Mouse (Mus musculus) skeletal muscle tissue, adult 2 months (tissue): ENCODE data around the gene Ube4a.
A peak's percentile ranks its signal among the peaks of the same experiment; 100 is the strongest.
"Not testable (repeated sequence)": the region's sequence is repeated elsewhere in the genome, so short reads cannot be mapped to it uniquely, and the experiment has no call there.

Experiments used
- DNase-seq: peaks from one replicate; pipeline ENCODE4 v3.0.0-alpha.2; 2012; ENCODE audit warnings: low read depth, low spot score

Gene Ube4a

DNA sequence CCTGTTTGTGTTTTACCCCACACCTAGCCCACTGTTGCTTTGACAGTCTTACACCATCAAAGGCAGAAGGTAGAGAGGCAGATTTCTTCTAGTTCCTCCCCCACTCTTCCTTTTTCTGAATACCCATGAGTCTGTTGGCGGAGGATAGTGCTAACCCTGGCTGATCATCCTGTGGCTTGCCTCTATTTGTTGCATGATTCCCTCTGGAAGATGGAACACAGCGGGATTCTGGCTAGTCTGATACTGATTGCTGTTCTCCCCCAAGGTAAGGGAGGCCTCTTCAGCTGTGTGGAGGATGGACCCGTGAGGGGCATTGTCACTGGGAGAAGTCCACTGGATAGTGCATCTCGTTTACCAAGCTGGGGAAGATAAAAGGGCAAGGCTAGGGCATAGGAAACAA, 16.3 kb upstream of the Ube4a start, which contains the start of gene Cd3d:
Gene Cd3d, plus strand, starts transcription at position 111 of the 400 bp plus-strand sequence.
- no peak for DNase-seq

DNA sequence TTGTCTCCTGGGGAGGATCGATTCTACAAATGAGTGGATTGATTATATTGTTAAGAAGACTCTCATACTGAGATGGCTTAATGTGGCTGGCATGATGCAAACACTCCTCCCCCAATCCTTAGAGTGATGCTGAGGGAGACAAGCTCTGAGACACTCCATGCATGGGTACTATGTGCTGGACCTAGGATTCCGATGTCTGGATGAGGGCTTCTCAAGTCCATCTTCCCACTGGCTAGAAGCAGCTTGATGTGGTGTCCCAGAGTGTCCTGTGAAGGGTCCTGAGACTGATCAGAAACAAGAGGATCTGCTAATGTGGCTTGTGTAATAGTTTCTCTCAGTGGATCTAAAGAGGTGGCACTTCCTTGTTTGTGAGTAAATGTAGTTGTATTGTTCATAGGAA, 15.7 kb upstream of the Ube4a start:
- DNase-seq, result no peak

DNA sequence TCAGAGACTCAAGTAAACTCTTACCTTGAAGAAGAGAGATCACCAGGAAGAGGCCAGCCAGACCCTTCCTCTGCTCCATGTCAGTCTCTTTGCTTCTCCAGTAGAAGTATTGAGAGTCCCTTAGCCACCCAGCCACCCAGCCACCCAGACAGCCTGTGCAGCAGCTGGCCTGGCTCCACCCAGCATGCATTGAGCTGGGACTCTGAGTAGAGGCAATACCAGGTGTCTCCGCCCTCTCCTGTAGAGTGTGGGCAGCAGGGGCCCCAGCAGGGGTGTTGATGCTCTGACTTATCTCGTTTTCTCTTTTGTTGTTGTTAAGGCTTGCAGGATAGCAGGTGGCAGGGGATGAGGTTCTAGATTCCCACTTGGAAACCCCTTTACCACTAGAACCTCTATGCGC, 14.8 kb upstream of the Ube4a start, which contains the start of gene Cd3g:
Gene Cd3g, minus strand, starts transcription at position 190 of the 400 bp plus-strand sequence.
- no peak for DNase-seq

DNA sequence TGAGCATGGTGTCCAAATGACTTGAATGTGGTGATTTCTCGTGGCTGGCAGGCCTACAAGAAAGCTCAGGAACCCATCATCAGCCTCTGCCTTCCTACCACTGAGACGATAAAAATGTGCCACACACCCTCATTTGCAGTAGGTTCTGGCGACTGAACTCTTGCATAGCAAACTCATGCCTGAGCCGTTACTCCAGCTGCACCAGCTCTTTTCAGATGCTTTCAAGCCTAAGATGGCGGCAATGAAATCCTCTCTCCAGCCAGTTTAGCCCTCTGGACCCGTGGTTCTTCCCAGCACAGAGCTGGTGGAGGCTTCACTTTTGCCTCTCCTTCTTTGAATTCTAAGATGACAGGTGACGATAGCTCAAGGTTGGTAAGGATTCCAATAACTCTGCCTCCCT, 14.4 kb upstream of the Ube4a start:
- no peak for DNase-seq

DNA sequence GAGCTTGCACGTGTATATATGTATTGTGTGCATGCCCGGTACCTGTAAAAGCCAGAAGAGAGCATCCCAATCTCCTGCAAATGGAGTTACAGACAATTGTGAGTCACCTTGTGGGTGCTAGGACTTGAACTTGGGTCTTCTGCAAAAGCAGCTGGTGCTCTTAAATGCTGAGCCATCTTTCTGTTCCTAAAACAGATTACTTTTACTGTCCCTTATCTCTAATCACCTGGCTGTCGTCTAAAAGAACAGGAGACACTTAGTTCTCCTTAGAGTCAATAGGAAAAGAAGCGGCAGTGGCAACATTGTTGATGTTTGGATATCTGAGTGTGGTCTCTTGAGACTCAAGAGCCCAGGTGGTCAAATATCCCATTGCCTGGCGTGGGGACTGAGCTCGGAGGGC, 12.4 kb upstream of the Ube4a start:
- DNase-seq, result no peak

DNA sequence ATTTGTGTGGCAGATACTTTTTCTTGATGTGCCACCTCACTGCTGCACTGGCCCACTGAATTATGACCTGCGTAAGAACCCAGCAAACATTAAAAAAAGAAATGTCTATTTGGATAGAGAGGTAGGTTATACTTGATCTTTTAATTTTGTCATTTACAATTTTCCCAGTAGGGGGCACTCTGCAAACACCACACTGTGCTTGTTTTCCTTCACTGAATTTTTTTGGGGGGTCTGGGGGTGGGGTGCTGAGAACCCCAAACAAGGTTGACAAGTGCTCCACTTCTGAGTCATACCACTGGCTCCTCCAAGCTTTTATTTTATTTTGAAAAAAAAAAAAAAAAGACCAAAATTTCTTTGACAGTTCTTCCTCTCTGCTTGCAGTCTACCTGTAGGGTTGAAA, 4.0 kb upstream of the Ube4a start:
- no peak for DNase-seq

DNA sequence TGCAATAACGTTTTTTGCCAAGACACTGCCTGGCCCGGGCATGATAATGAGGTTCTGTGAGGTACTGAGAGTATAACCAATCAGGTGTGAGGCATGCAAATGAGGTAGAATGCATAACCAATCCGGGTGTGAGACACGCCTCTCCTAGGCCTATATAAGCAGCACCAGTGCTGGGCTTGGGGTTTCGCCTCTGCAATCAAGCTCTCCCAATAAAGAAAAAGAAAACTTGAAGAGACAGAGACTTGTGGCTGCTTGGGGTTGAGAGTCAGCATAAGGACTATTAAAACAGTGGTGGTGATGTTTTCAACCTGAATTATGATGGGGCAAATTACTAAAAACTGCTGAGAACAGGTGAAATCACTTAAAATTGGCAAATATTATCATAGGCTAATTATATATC, 2.4 kb upstream of the Ube4a start:
- not testable (repeated sequence) for DNase-seq

DNA sequence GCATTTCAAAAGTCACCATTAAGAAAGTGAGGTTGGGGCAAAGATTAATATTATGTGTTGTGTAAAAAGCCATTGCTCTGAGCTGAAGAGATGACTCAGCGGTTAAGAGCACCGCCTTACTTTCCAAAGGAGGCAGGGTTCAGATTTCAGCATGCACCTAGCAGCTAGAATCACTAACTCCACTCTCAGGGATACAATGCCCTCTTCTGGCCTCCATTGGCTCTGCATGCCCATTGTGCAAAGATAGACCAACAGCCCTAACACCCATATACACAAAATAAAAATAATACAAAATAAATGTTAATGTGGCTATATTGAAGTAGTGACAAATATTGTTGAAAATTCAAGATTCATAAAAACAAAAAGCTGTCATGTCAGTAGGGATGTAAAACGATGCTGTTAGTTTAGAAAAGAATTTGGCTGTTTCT, 1.4 kb upstream of the Ube4a start:
- DNase-seq, result peak; percentile 87

DNA sequence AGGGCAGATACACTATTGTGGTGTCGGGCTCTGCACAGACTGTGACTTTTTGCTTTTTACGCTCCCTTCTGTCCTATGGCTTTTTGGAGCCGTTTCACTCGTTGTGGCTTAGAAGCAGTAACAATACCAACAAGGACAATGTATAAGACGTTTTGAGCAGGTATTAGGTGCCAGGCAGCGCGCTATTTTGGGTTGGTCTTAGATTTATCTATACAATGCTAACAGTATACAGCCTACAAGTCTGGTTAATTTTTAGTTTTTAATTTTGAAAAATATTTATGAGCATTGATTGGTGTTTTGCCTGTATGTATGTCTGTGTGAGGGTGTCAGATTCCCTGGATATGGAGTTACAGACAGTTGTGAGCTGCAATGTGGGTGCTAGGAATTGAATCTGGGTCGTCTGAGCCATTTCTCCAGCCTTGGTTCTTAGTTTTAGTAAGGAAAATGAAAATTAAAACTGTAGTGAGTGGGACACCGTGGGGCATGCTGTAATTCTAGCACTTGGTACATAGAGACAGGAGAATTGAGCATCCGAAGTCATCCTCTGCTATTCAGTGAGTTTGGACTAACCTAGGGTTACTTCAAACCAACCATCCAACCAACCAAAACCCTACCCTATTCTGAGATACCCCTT, 550 bp upstream of the Ube4a start:
- no peak for DNase-seq

DNA sequence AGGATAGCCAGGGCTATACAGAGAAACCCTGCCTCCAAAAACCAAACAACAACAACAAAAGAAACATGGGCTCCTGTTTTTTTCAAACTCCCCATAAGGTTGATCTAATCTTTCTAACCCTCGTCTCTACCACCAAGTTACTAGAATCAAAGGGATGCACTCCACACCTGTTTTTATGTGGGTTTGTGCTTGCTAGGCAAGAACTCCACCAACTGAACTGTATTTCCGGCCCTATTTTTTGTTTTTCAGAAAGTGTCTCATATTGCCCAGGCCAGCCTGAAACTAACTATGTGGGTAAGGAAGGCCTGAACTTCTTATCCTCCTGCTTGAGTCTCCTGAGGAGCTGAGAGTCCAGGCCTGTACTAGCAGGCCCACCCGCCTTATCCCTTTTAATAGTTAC, 11.0 kb downstream of the Ube4a start:
- DNase-seq, result no peak

DNA sequence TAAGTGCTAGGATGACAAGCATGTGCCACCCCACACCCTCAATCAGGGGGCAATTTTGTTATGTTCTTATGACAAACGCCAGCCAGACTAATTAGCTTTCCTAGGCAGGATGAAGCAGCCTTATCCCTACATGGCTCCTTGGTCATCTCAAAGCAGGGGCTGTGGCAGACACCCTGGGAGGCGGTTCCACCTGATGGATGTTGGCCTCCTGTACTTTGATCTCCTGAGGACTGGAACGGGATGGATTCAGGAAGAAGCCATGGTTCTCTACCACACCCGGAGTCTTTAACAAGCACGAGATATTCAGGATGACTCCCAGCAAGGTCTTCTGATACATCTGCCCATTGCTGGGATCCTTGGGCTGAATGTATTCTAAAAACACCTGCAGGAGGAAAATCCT, 17.6 kb downstream of the Ube4a start:
- DNase-seq, result no peak

DNA sequence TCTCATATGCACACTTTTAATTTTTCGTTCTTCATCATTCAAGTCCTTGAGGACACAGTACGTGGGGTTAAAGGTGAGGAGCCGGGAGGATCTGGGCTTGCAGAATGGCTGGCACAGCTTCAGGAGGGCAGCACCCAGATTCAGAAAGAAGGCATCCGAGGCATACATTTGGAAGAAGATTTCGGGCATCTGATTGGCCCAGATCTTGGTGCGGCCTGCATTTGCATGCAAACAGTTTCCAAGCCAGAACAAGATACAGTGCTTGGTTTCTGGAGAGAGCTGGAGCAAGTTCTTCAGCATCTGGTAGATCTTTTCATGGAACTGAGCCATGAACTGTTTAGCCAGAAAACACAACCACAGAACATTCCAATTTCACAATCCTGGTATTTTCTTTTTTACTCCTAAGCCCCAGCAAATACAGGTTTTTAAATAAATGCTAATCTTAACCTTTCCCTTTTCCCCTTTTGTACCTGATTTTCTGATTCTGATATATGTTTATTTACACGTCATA, 19.2 kb downstream of the Ube4a start:
- DNase-seq, result no peak

DNA sequence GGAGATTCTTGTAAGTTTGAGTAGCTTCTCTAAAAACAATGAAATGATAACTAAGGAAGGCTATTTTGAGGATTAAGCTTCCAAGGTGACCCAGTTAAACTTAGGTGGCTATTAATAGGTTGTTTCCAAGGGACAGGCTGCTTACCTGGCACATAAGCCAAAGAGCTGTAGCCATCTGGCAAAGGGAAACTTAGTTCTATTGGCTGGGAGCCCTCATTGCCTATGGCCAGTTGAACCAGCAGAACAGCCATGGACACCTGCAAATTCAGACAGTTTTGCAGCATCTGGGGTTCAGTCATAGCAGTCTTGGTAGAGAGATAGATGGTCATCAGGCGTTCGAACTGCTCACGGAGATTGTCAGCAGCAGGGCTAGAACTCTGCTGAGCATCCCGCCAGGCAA, 23.0 kb downstream of the Ube4a start:
- peak; percentile 83 for DNase-seq

DNA sequence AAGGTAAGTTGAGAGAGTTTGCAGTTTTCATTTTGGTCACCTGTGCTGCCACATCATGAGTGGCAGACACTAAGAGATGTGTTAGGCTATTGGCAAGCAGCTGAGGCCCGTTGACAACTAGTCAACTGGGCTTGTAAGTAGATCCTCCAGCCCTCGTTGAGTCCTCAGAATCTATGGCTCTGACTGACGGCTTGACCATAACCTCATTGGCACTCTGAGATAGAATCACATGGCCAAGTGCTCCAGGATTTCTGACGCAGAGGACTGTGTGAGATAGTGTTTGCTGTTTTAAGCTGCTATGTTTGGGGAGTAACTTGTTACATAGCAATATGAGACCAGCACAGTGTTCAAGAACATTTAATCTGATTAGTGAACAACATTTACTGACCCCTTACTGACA, 23.6 kb downstream of the Ube4a start:
- DNase-seq, result peak; percentile 93

DNA sequence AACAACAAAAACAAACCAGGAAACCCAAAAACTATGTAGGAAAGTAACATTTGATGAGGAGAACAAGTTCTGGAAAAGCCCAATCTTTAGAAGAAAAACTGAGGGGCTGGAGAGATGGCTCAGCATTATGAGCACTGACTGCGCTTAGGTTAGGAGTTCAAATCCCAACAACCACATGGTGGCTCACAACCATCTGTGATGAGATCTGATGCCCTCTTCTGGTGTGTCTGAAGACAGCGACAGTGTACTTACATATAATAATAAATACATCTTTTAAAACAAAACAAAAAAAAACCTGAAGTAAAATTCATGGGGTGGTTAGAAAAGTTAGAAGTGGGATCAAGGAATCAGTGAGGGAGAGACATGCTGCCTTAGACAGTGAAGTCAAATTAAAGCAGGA, 43.9 kb downstream of the Ube4a start:
- DNase-seq, result no peak

DNA sequence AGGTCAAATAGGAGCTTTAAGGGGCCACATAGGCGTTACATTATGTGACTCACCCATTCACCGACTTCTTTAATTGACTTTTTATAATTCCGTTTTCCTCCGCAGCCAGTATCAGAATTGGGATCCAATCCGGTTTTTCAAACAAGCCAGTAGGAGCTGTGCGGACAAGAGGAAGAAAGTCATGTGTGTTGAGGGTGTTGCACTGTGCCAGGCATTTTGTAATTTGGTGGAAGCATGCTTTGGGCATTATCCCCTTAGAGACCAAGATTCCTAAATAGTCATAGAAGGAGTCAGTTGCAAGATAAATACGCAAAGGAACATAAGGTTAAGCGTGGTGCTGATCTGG, 44.3 kb downstream of the Ube4a start:
- peak; percentile 68 for DNase-seq

DNA sequence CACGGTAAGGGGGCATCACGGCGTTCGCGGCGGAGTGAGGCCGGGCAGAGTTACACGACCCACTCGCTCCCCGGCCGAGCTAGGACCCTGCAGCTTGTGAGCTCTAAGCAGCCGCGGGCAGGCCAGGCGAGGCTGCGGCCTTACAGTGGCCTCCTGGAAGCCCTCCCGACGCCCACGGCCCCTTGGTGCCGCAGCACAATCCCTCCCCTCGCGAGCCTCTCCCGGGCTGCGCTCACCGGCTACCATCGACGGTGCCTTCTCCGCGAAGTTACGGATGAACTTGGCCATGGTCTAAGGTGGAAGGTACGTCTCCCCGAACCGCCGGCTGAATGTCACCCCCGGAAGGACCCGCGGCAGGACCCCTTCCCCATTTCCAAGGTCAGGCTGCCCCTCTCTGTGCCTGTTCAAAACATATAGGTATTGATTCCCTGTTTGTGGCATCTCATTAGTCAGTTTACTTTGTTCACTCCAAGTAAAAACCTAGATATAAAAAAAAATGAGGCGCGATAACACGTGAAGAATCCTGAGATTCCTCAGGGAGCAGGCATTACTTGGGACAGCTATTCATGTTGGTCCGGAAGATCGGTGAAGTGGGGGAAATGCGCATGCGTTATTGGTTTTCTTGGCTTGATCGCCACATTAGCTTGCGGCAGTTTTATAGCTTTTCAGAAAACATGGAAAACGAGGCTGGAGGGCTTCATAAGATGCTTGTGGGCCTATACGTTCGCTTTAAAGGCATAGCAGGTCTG, 44.9 kb downstream of the Ube4a start, which contains the start of gene Atp5l:
Gene Atp5l, minus strand, starts transcription at position 369 of the 749 bp plus-strand sequence.
- peak; percentile 95 for DNase-seq

DNA sequence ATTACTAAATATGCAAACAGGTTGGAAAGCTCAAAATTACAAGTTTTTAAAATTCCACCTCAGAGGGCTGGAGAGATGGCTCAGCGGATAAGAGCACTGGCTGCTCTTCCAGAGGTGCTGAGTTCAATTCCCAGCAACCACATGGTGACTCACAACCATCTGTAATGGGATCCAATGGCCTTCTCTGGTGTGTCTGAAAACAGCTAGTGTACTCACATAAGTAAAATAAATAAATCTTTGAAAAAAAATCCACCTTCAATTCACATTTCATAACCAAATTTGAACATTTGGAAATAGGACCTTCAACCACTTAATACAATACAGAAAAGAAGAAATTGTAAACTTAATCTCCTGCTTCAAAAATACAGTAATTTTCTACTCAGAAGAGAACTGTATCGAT, 45.8 kb downstream of the Ube4a start:
- no peak for DNase-seq

DNA sequence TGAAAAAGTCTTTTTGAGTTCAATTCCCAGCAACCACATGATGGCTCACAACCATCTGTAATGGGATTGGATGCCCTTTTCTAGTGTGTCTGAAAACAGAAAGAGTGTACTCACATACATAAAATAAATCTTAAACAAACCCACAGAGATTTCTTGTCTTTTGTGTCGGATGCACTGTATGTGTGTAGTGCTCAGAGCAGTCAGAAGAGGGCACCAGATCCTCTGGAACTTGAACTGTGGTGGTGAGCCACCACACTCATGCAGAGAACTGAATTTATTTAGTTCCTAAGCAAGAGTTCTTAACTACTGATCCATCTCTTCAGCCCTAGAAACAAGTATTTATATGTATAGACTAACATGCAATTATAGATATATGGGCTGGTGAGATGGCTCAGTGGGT, 49.2 kb downstream of the Ube4a start:
- no peak for DNase-seq

DNA sequence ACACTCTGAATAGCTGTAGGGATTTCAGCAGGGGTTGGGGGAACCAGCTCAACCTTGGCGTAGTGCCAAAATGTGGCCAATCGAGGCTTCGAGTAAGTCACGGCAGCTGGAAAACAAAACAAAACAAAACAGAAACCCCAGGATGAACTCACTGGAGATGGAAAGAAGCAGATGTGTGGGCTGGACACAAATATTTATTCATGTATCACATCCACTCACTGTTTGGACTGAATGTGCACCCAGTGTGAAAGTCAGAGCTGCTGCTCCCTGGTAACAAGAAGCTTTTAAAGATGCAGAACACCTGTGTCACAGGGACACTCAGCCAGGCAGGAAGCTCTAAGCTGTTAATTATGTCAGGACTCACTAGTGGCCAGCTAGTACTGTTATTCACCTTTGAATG, 50.7 kb downstream of the Ube4a start:
- DNase-seq, result no peak

DNA sequence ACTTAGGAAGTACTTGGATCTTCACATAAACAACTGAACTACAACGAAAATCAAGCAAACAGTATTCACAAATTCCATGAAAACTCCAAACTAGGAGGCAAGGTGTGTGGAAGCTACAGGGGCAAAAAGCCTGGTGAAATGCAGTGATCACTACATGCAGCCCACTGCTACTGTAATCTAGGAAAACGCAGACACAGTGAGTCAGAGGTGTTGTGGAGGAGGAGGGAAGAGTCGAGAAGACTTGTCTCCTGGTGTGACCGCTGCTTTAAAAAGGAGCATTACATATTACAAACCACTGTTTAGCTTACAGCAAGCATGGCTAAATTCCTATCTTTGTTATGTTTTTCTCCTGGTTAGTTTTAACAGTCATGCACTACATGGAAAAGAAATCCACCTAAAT, 54.0 kb downstream of the Ube4a start:
- DNase-seq, result no peak

DNA sequence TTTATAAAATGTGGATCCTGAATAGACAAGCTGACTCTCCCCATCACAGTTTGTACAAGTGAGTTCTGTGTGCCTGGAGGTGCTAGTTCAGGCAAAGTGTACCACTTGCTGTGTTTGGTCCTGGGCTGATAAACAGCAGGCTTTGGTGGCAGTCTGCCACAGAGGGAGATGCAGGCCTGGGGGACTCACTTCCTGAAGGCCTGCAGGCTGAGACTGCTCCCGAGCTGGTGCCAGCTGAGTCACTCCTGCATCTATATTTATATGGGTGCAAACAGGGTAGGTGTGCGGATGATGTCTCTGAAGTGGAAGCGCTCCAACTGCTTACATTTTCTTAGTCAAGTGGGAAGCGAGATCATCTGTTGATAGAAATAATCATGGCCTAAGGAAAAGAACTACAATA, 59.8 kb downstream of the Ube4a start:
- peak; percentile 54 for DNase-seq

DNA sequence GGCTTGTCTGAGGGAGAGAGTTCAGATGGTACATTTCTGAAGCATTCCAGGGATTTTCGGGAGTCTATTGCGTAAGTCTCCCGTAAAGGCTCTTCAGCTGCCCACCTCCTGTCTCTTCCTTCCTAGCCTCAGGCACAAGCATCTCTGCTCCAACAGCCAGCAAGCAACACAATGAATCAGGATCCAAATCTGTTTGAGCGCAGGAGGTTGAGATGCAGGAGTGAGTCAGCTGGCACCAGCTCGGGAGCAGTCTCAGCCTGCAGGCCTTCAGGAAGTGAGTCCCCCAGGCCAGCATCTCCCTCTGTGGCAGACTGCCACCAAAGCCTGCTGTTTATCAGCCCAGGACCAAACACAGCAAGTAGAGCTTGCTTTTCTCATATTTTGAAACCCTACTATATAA, 60.4 kb downstream of the Ube4a start:
- peak; percentile 43 for DNase-seq
